Mouse (Mus musculus): ENCODE results near the gene Ppp1r9a.

DNA sequence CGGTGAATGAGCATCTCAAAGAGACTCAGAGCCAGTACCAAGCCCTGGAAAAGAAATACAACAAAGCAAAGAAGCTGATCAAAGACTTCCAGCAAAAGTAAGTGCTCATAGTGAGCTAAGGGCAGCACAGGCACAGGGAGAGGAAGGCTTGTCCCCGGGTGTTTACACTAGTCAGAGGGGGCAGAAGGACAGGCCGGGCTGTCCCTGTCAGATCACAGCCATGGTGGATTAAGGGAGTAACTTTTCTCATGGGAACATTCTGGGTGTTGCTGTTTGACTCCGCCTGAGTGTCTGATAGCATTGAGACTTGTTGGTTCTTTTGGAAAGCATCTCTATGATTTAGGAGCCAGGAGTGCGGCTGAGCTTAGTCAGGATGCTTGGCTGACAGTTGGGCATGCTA lies 211.0 kb downstream of the Ppp1r9a start:
- TF ChIP-seq POLR2A (IDR thresholded peaks at IDR 0.05; ENCODE audit: low read depth, low read length) (no peak), CTCF (IDR thresholded peaks at IDR 0.05; ENCODE audit: extremely low read depth, insufficient read length, insufficient replicate concordance, low read depth, low read length) (no peak)
